Mouse (Mus musculus) E14TG2a.4 (cell line): ENCODE data around the gene Gng3.
"Not testable (repeated sequence)": the region's sequence is repeated elsewhere in the genome, so short reads cannot be mapped to it uniquely, and the experiment has no call there.

ENCODE experiments used
- H3K27me3 ChIP-seq: 2 replicates; pipeline ENCODE4 v1.6.1; 2014; ENCODE audit warnings: low read length, control low read depth; ENCODE audit not compliant: insufficient read depth
- H3K36me3 ChIP-seq: 2 replicates; pipeline ENCODE4 v1.6.1; 2014; ENCODE audit warnings: low read length, control low read depth; ENCODE audit not compliant: insufficient read depth
- H3K4me1 ChIP-seq: replicated peaks from 2 replicates; pipeline ENCODE4 v1.6.1; 2014; ENCODE audit warnings: low read depth, low read length, control low read depth
- H3K4me3 ChIP-seq: replicated peaks from 2 replicates; pipeline ENCODE4 v1.5.1; 2014; ENCODE audit warnings: mild to moderate bottlenecking, low read length
- H3K9me3 ChIP-seq: 2 replicates; pipeline ENCODE4 v1.6.1; 2014; ENCODE audit warnings: low read length, control low read depth
- CTCF ChIP-seq: conservative IDR thresholded peaks from 2 replicates; pipeline ENCODE4 v1.5.1; 2014; ENCODE audit warnings: low read length
- NANOG ChIP-seq: IDR thresholded peaks from 2 replicates; pipeline ENCODE4 v1.6.1; 2014; ENCODE audit warnings: borderline replicate concordance, low read length, mixed read lengths
- POU5F1 ChIP-seq: IDR thresholded peaks from 2 replicates; pipeline ENCODE4 v1.6.1; 2014; ENCODE audit warnings: low read length, borderline replicate concordance

Gng3 gene

GRCm38 (mm10) chr19:8838041-8838730, 808 bp downstream of the Gng3 start:
- Histone ChIP-seq H3K9me3 (no peaks in the 10 kb centered on the region), H3K36me3 (peaks cover 47% of the 10 kb centered on the region), H3K4me3 (peak overlapping the region; percentile 76), H3K27me3 (no peaks in the 10 kb centered on the region), H3K4me1 (peaks cover 58% of the 10 kb centered on the region)
- TF ChIP-seq POU5F1 (no peak), CTCF (no peak), NANOG (no peak)

- H3K36me3 ChIP-seq = peaks cover 47% of the 10 kb centered on the region
- H3K4me3 ChIP-seq = peak within 1 kb of the TSS; percentile 76
- no peaks in the 10 kb centered on the region for H3K27me3 ChIP-seq
- no peaks in the 10 kb centered on the region for H3K9me3 ChIP-seq
- H3K4me1 ChIP-seq = peaks cover 58% of the 10 kb centered on the region
- peak; percentile 30 for TF ChIP-seq CTCF
- no peak for TF ChIP-seq NANOG
These were observed 1.7 kb downstream of the Gng3 start, which contains the start of gene Bscl2 for GRCm38 (mm10) chr19:8837251-8837791. Bscl2 (plus strand) TSS chr19:8837467.

- peaks cover 56% of the 10 kb centered on the region for H3K4me1 ChIP-seq
- H3K9me3 ChIP-seq, H3K27me3 ChIP-seq: not testable (repeated sequence)
- peak overlapping the region; percentile 76; the same call in 1 of the 2 replicates for H3K4me3 ChIP-seq
- peaks cover 47% of the 10 kb centered on the region for H3K36me3 ChIP-seq
These were observed 2.7 kb downstream of the Gng3 start for GRCm38 (mm10) chr19:8836327-8836726.

- TF ChIP-seq CTCF = no peak
- TF ChIP-seq NANOG = no peak
- no peak for TF ChIP-seq POU5F1
- no peaks in the 10 kb centered on the region for H3K9me3 ChIP-seq
- H3K36me3 ChIP-seq = peaks cover 76% of the 10 kb centered on the region
These were observed 6.0 kb downstream of the Gng3 start for GRCm38 (mm10) chr19:8832971-8833370.

GRCm38 (mm10) chr19:8831262-8831661, 7.7 kb downstream of the Gng3 start:
- TF ChIP-seq CTCF (0 out of 2 replicates have a peak, but pooled peaks have one; percentile 13), NANOG (no peak)
- H3K4me1 ChIP-seq = peaks cover 39% of the 10 kb centered on the region
- H3K4me3 ChIP-seq = no peak overlapping the region
- no peaks in the 10 kb centered on the region for H3K9me3 ChIP-seq
- peaks cover 93% of the 10 kb centered on the region for H3K36me3 ChIP-seq
- no peaks in the 10 kb centered on the region for H3K27me3 ChIP-seq

More at GRCm38 (mm10) chr19:8832971-8833370, 6.0 kb downstream of the Gng3 start:
- H3K4me3 ChIP-seq = no peak overlapping the region
- H3K27me3 ChIP-seq = no peaks in the 10 kb centered on the region
- peaks cover 50% of the 10 kb centered on the region for H3K4me1 ChIP-seq

GRCm38 (mm10) chr19:8830664-8831063, 8.3 kb downstream of the Gng3 start:
- Histone ChIP-seq H3K36me3 (peaks cover 98% of the 10 kb centered on the region), H3K9me3 (no peaks in the 10 kb centered on the region), H3K4me1 (peaks cover 33% of the 10 kb centered on the region), H3K4me3 (no peak overlapping the region), H3K27me3 (no peaks in the 10 kb centered on the region)
- TF ChIP-seq CTCF (no peak), POU5F1 (no peak), NANOG (no peak)

GRCm38 (mm10) chr19:8829660-8830059, 9.3 kb downstream of the Gng3 start, which contains the start of gene AC129217.1:
AC129217.1 (plus strand) TSS chr19:8829773.
- Histone ChIP-seq H3K4me3 (no peak within 1 kb of the TSS), H3K4me1 (peaks cover 35% of the 10 kb centered on the region), H3K9me3 (no peaks in the 10 kb centered on the region), H3K27me3 (no peaks in the 10 kb centered on the region), H3K36me3 (peaks cover 99% of the 10 kb centered on the region)
- TF ChIP-seq POU5F1 = no peak
- TF ChIP-seq CTCF = no peak
- TF ChIP-seq NANOG = no peak

- H3K36me3 ChIP-seq = peaks cover 76% of the 10 kb centered on the region
- H3K27me3 ChIP-seq = no peaks in the 10 kb centered on the region
- H3K4me3 ChIP-seq = peak overlapping the region; percentile 32; the same call in 1 of the 2 replicates
- H3K4me1 ChIP-seq = peaks cover 48% of the 10 kb centered on the region
- H3K9me3 ChIP-seq = no peaks in the 10 kb centered on the region
- TF ChIP-seq NANOG (no peak), POU5F1 (no peak), CTCF (no peak)
These were observed 16.3 kb downstream of the Gng3 start for GRCm38 (mm10) chr19:8822696-8823095.

- peaks cover 62% of the 10 kb centered on the region for H3K4me1 ChIP-seq
- peaks cover 76% of the 10 kb centered on the region for H3K36me3 ChIP-seq
- H3K4me3 ChIP-seq = peak overlapping the region; percentile 99
- TF ChIP-seq CTCF (no peak), NANOG (no peak), POU5F1 (no peak)
- no peaks in the 10 kb centered on the region for H3K27me3 ChIP-seq
- H3K9me3 ChIP-seq = no peaks in the 10 kb centered on the region
These were observed 17.8 kb downstream of the Gng3 start for GRCm38 (mm10) chr19:8821146-8821545.
